Mouse (Mus musculus) urinary bladder, postnatal 25 days (tissue): Measurements from ENCODE around the gene Adam17.
A peak's percentile ranks its signal among the peaks of the same experiment; 100 is the strongest.

Experiments used
- DNase-seq: peaks from one replicate; pipeline ENCODE4 v3.0.0; 2022; ENCODE audit warnings: low spot score

Gene Adam17

GRCm38 (mm10) chr12:21312201-21312600 lies 61.2 kb downstream of the Adam17 start:
- no peak for DNase-seq

GRCm38 (mm10) chr12:21306721-21307120 lies 66.7 kb downstream of the Adam17 start:
- no peak for DNase-seq

GRCm38 (mm10) chr12:21305741-21306140 lies 67.7 kb downstream of the Adam17 start:
- no peak for DNase-seq

- DNase-seq = no peak
These were observed 71.1 kb downstream of the Adam17 start for GRCm38 (mm10) chr12:21302361-21302783.

- DNase-seq = no peak
These were observed 71.5 kb downstream of the Adam17 start for GRCm38 (mm10) chr12:21301932-21302331.

GRCm38 (mm10) chr12:21301324-21301723 lies 72.1 kb downstream of the Adam17 start:
- DNase-seq = no peak

- no peak for DNase-seq
These were observed 74.6 kb downstream of the Adam17 start for GRCm38 (mm10) chr12:21298856-21299255.

GRCm38 (mm10) chr12:21289651-21290050 lies 83.8 kb downstream of the Adam17 start:
- DNase-seq = no peak

GRCm38 (mm10) chr12:21288716-21289395 lies 84.6 kb downstream of the Adam17 start:
- no peak for DNase-seq

- peak; percentile 18 for DNase-seq
These were observed 86.5 kb downstream of the Adam17 start for GRCm38 (mm10) chr12:21286712-21287650.

- peak; percentile 98 for DNase-seq
These were observed 87.2 kb downstream of the Adam17 start, which contains the start of gene Itgb1bp1 for GRCm38 (mm10) chr12:21286243-21286622. Itgb1bp1 (minus strand) TSS chr12:21286284.

- no peak for DNase-seq
These were observed 87.8 kb downstream of the Adam17 start for GRCm38 (mm10) chr12:21285508-21286242.

- no peak for DNase-seq
These were observed 88.5 kb downstream of the Adam17 start, which contains the start of gene Cpsf3 for GRCm38 (mm10) chr12:21284761-21285441. Cpsf3 (plus strand) TSS chr12:21285391.

GRCm38 (mm10) chr12:21277352-21277864 lies 96.0 kb downstream of the Adam17 start:
- no peak for DNase-seq

- DNase-seq = no peak
These were observed 99.0 kb downstream of the Adam17 start for GRCm38 (mm10) chr12:21274446-21274845.
